Mouse (Mus musculus) ES-E14 (cell line): ENCODE results near the gene Rnf220.

Source experiments
- CHD2 ChIP-seq: IDR thresholded peaks from 2 replicates; pipeline ENCODE4 v1.6.1; 2014; ENCODE audit warnings: mild to moderate bottlenecking, low read depth, low read length, inconsistent platforms
- HCFC1 ChIP-seq: IDR thresholded peaks from 2 replicates; pipeline ENCODE4 v1.6.1; 2012; ENCODE audit warnings: low read length, inconsistent platforms, borderline replicate concordance; ENCODE audit not compliant: insufficient read depth
- MAFK ChIP-seq: IDR thresholded peaks from 2 replicates; pipeline ENCODE4 v1.6.1; 2014; ENCODE audit warnings: mild to moderate bottlenecking, low read depth, low read length, inconsistent platforms; ENCODE audit not compliant: insufficient read depth
- ZC3H11A ChIP-seq: IDR thresholded peaks from 2 replicates; pipeline ENCODE4 v1.6.1; 2012; ENCODE audit warnings: low read depth, mild to moderate bottlenecking, inconsistent platforms, low read length, borderline replicate concordance

DNA sequence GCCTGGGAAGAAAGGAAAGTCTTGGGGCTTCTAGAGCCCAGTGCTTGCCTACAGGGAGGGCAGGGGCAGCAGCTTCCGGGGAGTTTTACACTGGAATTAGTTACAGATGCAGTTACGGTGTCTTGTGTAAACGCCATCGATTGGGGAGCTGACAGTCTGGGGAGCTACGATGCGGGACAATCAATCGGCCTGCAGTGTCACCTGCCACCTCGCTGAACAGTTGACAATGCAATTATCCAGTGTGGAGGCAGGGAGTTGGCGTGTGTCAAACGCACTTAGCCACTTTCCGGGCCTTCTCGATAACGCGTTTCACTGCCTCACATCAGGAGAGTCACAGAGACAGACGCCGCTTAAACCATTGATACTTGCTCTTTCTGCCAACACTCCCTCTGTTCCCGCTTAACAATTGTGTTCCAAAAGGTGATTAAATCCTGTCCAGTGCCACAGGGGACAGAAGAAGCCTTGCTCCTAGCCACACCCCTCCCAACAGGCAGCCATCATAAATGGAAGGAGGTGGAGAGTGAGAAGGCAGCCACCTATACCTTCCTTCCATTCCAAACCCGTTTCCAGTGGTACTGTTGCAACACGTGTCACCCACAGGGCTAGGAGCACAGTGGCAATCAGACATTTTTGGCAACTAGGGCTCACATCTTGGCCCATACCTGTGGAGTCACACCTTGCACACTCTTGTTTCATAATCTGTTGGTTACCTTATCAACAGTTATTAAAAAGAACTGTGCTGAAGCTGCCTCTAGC is 215.6 kb downstream of the Rnf220 start:
- TF ChIP-seq ZC3H11A, result no peak
- no peak for TF ChIP-seq MAFK
- no peak for TF ChIP-seq HCFC1
- TF ChIP-seq CHD2, result no peak
